Mouse (Mus musculus) cerebellum, postnatal 4 days (tissue): Measurements from ENCODE around the gene Nhej1.
A peak's percentile ranks its signal among the peaks of the same experiment; 100 is the strongest.

Experiments used
- DNase-seq, 2 experiments: peaks; one replicate each; pipeline ENCODE4 v3.0.0; 2022; ENCODE audit warnings: low spot score in 2 of 2, mixed read lengths in 1 of 2

Gene Nhej1

DNA sequence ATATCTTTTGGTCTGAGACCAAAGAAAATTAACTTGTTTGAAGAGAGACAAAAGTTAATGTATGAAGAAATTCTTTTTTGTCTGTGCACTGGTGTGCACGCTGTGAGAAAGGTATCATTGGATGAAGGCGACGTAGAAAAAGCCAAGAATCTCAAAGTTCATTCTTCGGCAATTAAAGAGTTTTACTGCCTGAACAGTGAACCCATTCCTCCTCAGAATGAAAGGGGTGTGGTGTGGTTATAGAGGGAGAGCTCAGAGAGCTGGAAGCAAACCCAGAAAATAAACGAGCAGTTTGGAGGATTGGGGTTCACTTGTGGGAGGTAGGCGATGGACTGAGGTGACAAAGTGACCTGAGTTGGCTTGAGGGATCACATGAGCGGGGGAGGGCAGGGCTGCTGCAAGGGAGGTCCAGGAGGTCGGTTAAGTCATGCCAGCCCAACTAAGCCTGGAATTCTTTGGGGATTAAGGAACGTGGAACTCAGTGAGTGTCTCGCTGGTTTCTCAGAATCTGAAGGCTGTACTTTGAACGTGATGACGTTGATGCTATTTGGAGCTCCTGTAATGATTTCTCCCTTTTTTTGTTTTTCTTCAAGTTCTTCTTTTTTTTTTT is 188.7 kb downstream of the Nhej1 start:
- no peak for DNase-seq

DNA sequence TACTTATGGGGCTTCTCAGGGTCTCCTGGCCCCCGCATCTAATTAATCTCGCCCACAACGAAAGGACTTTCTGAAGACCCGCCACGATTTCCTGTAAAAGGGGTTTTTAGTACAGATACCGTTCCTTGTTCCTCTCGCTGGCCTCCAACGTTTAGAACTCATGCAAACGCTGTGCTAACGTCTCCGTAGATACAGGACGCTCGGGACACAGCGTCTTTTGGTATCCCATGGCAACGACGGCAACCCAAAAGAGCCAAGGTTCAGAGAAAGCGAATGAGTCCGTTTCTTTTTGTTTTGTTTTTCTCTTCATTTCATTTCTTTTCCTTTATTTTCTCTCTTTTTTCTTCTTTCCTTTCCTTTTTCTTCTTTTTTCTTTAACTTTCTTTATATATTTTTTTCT is 189.6 kb downstream of the Nhej1 start, which contains the start of gene Cfap65:
Gene Cfap65, minus strand, starts transcription at position 198 of the 400 bp plus-strand sequence.
- peak in 1 of 2 experiments; percentile 64 for DNase-seq

DNA sequence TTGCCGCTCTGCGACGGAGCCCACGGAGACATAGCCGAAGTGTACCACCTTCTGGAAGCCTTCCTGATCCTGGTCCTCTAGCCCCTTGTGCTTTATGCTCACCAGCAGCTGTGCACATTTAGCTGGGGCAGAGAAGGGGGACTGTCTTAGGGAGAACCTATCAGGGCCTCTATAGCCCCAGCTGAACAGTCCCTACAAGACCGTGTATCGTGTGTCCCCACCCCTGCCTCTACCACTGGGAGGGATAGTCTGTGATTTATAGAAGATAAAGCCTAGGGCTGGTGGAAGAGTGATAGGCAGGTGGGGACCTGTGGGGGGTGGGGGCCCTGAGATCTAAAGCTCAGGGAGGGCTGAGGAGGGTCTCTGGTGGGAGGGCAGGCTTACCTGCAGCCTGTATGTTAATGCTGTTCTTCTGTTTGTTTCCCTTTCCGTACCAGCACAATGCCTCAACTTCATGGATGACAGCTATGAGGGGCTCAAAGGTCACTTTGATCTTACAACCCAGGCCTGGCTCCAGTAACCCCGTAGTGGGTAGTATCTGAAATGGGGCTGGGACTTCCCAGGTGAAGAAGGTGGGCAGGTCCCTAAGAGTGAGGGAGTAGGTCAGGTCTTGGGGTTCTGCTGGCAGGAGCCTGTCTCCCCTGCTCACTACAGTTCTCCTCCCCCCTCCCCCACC is 197.2 kb downstream of the Nhej1 start:
- DNase-seq = no peak

DNA sequence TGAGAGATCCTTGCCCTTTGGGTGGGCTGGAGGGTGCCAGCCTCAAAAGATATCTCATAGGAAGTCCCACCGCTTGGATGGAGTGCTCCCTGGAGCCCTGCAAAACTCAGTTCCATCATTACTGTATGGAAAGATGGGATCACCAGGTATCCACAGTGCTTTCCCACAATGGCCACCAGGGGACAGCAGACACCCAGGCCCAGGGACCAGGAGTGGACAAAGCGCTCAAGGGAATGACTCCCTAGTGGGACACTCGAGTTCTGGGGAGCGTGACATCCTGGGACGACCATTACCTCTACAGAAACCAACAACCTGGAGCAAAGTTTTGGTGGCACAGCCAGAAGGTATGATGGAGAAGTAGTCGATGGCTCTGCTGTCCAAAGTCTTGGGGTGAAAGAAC is 198.3 kb downstream of the Nhej1 start:
- DNase-seq = no peak

DNA sequence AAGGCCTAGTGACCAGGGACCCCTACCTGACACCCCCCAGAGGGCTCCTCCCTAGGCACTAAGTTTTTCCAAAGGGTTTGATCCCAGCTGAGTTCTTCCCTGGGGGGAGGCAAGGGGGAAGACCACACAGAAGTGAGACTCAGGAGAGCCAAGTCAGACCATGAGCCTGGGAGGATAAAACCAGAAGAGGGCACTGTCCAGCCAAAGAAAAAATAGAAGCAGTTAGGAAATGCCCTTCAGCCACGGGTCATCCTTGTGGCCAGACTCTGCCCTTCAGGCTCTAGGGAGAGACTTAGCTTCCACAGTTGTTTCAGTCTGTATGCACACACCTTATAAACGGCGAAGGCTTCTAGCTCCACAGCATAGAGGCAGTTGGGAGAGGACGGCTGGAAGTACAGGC is 200.5 kb downstream of the Nhej1 start:
- DNase-seq = no peak
